Mouse (Mus musculus) limb, embryonic 11.5 days (tissue): ENCODE data around the gene Dpp10. TPM values are rescaled to one million over a fixed set of nuclear protein-coding genes. Genes with fewer than 3 reads are reported as not detected.
A peak's percentile ranks its signal among the peaks of the same experiment; 100 is the strongest.

ENCODE experiments used
- ATAC-seq: fragments of 200-750 bp; cut with Nextera tagmentation; 2 replicates; pipeline ENCODE4 v1.8.0; 2017; ENCODE audit warnings: low read depth; ENCODE audit not compliant: insufficient number of reproducible peaks, low FRiP score, low TSS enrichment
- DNase-seq: peaks from one replicate; pipeline ENCODE4 v3.0.0-alpha.2; 2015; ENCODE audit warnings: low spot score
- H3K27ac ChIP-seq: fragments of 300-500 bp; sonication (generic); replicated peaks from 2 replicates; pipeline ENCODE4 v1.5.1; 2014; ENCODE audit warnings: low read depth, mild to moderate bottlenecking, low read length
- H3K27me3 ChIP-seq: fragments of 300-500 bp; sonication (generic); 2 replicates; pipeline ENCODE4 v1.6.1; 2014; ENCODE audit warnings: mild to moderate bottlenecking, low read length, mixed read lengths; ENCODE audit not compliant: control insufficient read depth, insufficient read depth
- H3K36me3 ChIP-seq: fragments of 300-500 bp; sonication (generic); 2 replicates; pipeline ENCODE4 v1.6.1; 2014; ENCODE audit warnings: mild to moderate bottlenecking, low read length, moderate library complexity, mixed read lengths; ENCODE audit not compliant: control insufficient read depth, insufficient read depth
- H3K4me1 ChIP-seq: fragments of 300-500 bp; sonication (generic); 2 replicates; pipeline ENCODE4 v1.6.1; 2014; ENCODE audit warnings: low read length, mixed read lengths; ENCODE audit not compliant: control insufficient read depth, insufficient read depth
- H3K4me2 ChIP-seq: fragments of 300-500 bp; sonication (generic); 2 replicates; pipeline ENCODE4 v1.6.1; 2014; ENCODE audit warnings: low read depth, mild to moderate bottlenecking, moderate library complexity; ENCODE audit not compliant: severe bottlenecking
- H3K4me3 ChIP-seq: fragments of 300-500 bp; sonication (generic); 2 replicates; pipeline ENCODE4 v1.5.1; 2014; ENCODE audit warnings: low read depth, low read length
- H3K9ac ChIP-seq: fragments of 300-500 bp; sonication (generic); 2 replicates; pipeline ENCODE4 v1.6.1; 2014; ENCODE audit warnings: mild to moderate bottlenecking, low read length
- H3K9me3 ChIP-seq: fragments of 300-500 bp; sonication (generic); 2 replicates; pipeline ENCODE4 v1.6.1; 2016; ENCODE audit warnings: low read length; ENCODE audit not compliant: control insufficient read depth
- WGBS: fragments of 180-500 bp; shearing (Covaris S2); extraction: QIAGEN DNeasy Blood & Tissue Kit; methylation state at CpG from one replicate; pipeline ENCODE4 v1.1.7; 2014; 5-methylcytosine and 5-hydroxymethylcytosine counted together
- polyA plus RNA-seq: library from polyadenylated mRNA; unstranded; fragments of >200 nt; fragmentation: Nextera tagmentation; extraction: Ambion mirVana; gene quantifications from 2 replicates; pipeline ENCODE4 v1.2.1, GENCODE M21; 2014

The Dpp10 gene
- polyA plus RNA-seq, 1 experiment from 2014 or later = 0.03 TPM

- ATAC-seq = no peak
- 86% methylated on average over 2 of the region's 2 CpGs for WGBS
- Histone ChIP-seq H3K9me3 (no peaks in the 10 kb centered on the region; the same call in 1 of the 2 replicates), H3K27ac (no peak overlapping the region), H3K4me1 (no peaks in the 10 kb centered on the region), H3K4me3 (no peak overlapping the region), H3K36me3 (no peaks in the 10 kb centered on the region), H3K27me3 (no peaks in the 10 kb centered on the region), H3K4me2 (no peak overlapping the region), H3K9ac (no peak overlapping the region)
- no peak for DNase-seq
These were observed 13.4 kb downstream of the Dpp10 start for GRCm38 (mm10) chr1:124031968-124032367.

GRCm38 (mm10) chr1:124002797-124003196, 42.6 kb downstream of the Dpp10 start:
- 84% methylated on average over 6 of the region's 6 CpGs for WGBS
- H3K4me2 ChIP-seq = no peak overlapping the region
- H3K36me3 ChIP-seq = no peaks in the 10 kb centered on the region
- H3K9ac ChIP-seq = no peak overlapping the region
- H3K27ac ChIP-seq = no peak overlapping the region
- H3K4me3 ChIP-seq = no peak overlapping the region
- DNase-seq = no peak
- H3K9me3 ChIP-seq = no peaks in the 10 kb centered on the region
- H3K4me1 ChIP-seq = no peaks in the 10 kb centered on the region
- no peaks in the 10 kb centered on the region for H3K27me3 ChIP-seq
- no peak for ATAC-seq

- Histone ChIP-seq H3K9ac (no peak overlapping the region), H3K4me2 (no peak overlapping the region), H3K27me3 (no peaks in the 10 kb centered on the region), H3K9me3 (no peaks in the 10 kb centered on the region), H3K36me3 (no peaks in the 10 kb centered on the region), H3K27ac (no peak overlapping the region), H3K4me3 (no peak overlapping the region), H3K4me1 (no peaks in the 10 kb centered on the region)
- 86% methylated on average over 3 of the region's 3 CpGs for WGBS
- no peak for ATAC-seq
- no peak for DNase-seq
These were observed 49.6 kb downstream of the Dpp10 start for GRCm38 (mm10) chr1:123995780-123996179.

GRCm38 (mm10) chr1:123985324-123986024, 59.9 kb downstream of the Dpp10 start:
- Histone ChIP-seq H3K4me2 (no peak overlapping the region), H3K4me1 (no peaks in the 10 kb centered on the region), H3K27me3 (no peaks in the 10 kb centered on the region), H3K4me3 (no peak overlapping the region), H3K36me3 (no peaks in the 10 kb centered on the region), H3K9ac (no peak overlapping the region), H3K27ac (no peak overlapping the region), H3K9me3 (no peaks in the 10 kb centered on the region)
- 84% methylated on average over 2 of the region's 2 CpGs for WGBS
- ATAC-seq = no peak
- no peak for DNase-seq

- Histone ChIP-seq H3K9ac (no peak overlapping the region), H3K4me1 (no peaks in the 10 kb centered on the region), H3K9me3 (no peaks in the 10 kb centered on the region), H3K4me2 (no peak overlapping the region), H3K27me3 (no peaks in the 10 kb centered on the region), H3K27ac (no peak overlapping the region), H3K36me3 (no peaks in the 10 kb centered on the region), H3K4me3 (no peak overlapping the region)
- DNase-seq (no peak), ATAC-seq (no peak)
- 59% methylated on average over 1 of the region's 1 CpGs for WGBS
These were observed 66.8 kb downstream of the Dpp10 start for GRCm38 (mm10) chr1:123978597-123978996.

- no peaks in the 10 kb centered on the region for H3K4me1 ChIP-seq
- H3K27me3 ChIP-seq = no peaks in the 10 kb centered on the region
- H3K36me3 ChIP-seq = no peaks in the 10 kb centered on the region
- no peak overlapping the region for H3K4me3 ChIP-seq
- no peak overlapping the region for H3K27ac ChIP-seq
- ATAC-seq (no peak), DNase-seq (peak; percentile 25)
- H3K9me3 ChIP-seq = no peaks in the 10 kb centered on the region
- no peak overlapping the region for H3K9ac ChIP-seq
- no peak overlapping the region for H3K4me2 ChIP-seq
- WGBS = 29% methylated on average over 3 of the region's 3 CpGs
These were observed 70.7 kb downstream of the Dpp10 start for GRCm38 (mm10) chr1:123974621-123975020.

GRCm38 (mm10) chr1:123946149-123946548, 99.2 kb downstream of the Dpp10 start:
- H3K4me3 ChIP-seq = no peak overlapping the region
- no peak for ATAC-seq
- DNase-seq = no peak

GRCm38 (mm10) chr1:123940826-123941225, 104.5 kb downstream of the Dpp10 start:
- Histone ChIP-seq H3K36me3 (no peaks in the 10 kb centered on the region), H3K4me1 (no peaks in the 10 kb centered on the region), H3K27ac (no peak overlapping the region), H3K4me2 (no peak overlapping the region), H3K4me3 (no peak overlapping the region), H3K9ac (no peak overlapping the region), H3K9me3 (no peaks in the 10 kb centered on the region), H3K27me3 (no peaks in the 10 kb centered on the region)
- DNase-seq = no peak
- no peak for ATAC-seq
- 87% methylated on average over 1 of the region's 1 CpGs for WGBS

More at GRCm38 (mm10) chr1:123946149-123946548, 99.2 kb downstream of the Dpp10 start:
- no peaks in the 10 kb centered on the region for H3K27me3 ChIP-seq
- H3K9me3 ChIP-seq = no peaks in the 10 kb centered on the region
- H3K36me3 ChIP-seq = no peaks in the 10 kb centered on the region
- no peak overlapping the region for H3K27ac ChIP-seq
- WGBS = 77% methylated on average over 4 of the region's 4 CpGs
- no peak overlapping the region for H3K9ac ChIP-seq
- no peak overlapping the region for H3K4me2 ChIP-seq
- H3K4me1 ChIP-seq = no peaks in the 10 kb centered on the region
